Mouse (Mus musculus) embryo, embryonic 10.5 days (tissue): ENCODE data around the gene Uqcrq.

Experiments used
- DNase-seq: peaks from one replicate; pipeline ENCODE4 v3.0.0-alpha.2; 2015; ENCODE audit warnings: low spot score

Gene Uqcrq

DNA sequence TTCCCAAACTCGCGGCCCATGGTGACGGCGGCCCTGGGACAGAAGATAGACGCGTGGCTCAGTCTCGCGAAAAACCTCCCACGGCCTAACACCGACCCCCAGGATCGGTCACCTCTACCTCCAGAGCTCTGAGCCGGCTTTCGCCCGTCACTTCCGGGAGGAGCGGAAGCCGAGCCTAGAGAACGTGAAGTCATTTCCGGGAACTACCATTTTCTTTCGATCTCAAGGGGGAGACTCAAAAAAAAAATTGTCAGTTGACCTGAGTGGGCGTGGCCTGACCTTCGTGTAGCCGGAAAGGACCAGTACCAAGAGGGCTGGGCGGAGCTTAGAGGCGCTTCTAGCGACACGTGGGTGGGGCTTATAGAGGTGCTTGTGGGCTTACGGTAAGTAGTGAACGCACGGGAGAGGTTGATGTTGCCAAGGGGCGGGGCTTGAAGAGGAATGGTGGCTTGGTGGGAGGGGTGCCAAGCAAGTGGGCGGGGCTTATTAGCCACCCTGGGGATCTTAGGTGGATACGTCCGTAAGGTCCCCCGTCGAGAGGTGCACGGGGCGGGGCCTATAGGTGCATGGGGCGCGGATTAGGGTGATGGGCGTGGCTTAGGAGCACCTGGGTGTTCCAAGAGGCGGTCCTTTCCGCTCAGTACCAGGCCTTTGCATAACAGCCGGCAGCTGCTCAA, at the start of gene Uqcrq, which contains the start of gene Gdf9:
Uqcrq (minus strand) TSS at position 162 of the 677 bp plus-strand sequence.
Gdf9 (plus strand) TSS at position 354 of the 677 bp plus-strand sequence.
- DNase-seq, result peak; percentile 100

DNA sequence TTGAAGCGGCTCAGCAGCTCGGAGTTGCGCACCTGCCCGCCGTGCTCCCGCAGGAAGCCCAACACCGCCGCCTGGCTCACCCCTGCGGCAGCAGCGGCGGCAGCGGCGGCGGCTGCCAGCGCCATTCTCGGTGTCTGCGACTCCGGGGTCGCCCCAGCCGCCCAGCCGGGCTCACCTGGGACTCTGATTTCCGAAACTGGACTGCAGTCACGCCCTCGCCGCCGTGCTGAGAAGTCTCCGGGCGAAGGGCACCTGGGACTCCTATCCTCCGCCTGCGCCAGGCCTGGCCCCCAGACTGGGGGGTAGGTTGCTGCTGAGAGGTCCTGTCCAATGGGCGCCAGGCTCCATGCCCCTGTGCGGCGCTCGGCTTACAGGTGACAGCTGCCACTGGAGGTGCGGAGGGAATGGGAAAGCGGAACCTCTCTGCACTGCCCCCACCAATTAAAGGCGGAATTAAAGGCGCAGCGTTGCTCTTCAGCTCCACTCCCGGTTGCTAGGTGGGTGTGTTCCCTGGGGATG, 49.2 kb upstream of the Uqcrq start, which contains the start of the genes Gm9945 and Sowaha:
Gm9945 (plus strand) TSS at position 384 of the 519 bp plus-strand sequence.
Sowaha (minus strand) TSS at position 492 of the 519 bp plus-strand sequence.
- DNase-seq, result no peak

DNA sequence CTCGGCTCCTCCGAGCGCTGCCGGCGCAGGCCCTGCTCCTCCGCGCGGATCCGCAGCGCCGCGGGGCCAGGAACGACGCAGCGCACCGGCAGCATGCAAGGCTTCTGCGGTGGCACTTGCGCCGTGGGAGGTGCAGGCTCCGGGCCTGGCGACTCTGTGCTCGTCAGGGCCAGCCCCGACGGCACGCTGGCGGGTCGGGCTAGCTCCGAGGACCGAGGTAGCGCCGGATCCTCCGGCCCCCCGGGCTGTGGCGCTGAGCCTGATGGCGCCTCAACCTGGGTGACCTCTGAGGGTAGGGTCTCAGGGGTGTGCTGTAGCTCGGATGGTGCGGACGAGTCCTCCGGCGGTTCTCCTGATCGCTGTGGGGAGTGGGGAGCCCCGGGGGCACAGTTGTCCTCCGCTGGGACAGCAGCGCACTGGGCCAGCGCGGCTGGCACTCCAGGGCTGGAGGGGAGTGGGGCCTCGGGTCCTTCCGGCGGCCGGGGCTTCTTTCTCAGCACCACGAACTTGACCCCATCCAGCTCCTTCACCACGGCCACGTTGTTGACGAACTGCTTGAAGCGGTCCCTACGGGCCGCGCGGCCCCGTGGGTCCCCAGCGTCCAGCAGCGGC, 48.6 kb upstream of the Uqcrq start:
- DNase-seq, result no peak

DNA sequence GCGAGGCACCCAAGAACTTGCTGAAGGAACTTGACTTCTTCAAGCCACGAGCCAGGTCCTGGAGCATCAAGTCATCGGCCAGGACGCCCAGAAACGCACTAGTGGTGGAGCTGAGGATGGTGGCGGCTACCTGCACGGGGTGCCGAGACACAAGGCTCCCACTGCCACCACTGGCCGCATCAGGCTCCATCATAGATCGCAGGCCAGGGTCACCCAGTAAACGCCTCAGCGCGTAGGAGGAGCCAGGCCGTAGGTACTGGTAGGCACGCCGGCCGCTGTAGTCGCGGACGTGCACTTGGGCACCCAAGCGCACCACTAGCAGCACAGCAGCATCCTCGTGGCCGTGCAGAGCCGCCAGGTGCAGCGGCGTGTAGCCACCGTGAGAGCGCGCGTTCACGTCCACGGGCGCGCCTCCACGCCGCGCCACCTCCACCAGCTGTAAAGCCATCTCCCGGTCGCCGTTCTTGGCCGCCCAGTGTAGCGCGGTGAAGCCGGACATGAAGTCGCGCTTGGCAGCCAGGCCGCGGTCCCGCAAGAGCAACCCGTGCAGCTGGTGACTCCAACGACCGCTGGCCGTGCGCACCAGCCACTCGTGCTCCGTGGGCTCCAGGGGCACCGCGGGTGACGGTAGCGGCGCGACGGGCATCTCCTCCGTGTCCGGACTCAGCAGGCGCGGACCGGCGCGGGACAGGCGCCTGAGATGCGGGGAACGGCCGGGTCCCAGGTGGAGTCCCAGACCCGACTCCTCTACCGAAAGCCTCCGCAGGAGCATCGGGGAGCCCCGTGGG, 47.9 kb upstream of the Uqcrq start:
- DNase-seq, result no peak

DNA sequence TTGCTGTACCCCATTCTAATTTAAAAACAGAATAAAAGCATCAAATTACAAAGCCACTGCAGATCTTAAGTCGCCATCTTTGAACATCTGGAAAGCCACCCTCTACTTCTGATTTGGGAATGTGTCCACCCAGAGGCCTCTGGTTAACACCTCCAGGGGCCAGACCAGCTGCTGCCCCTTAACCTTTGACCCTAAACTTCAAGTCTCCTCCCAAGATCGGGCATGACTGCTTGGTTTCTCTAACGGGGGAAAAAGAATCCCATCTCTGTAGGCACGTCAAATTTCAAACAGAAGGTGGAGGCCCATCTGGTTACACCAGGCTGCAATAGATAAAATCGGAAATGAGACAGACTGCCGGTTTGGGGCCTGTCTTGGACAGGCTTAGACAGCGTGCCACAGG, 47.2 kb upstream of the Uqcrq start:
- DNase-seq, result peak; percentile 53

- DNase-seq, result no peak
These were observed 45.0 kb upstream of the Uqcrq start for GRCm38 (mm10) chr11:53475620-53476019.

GRCm38 (mm10) chr11:53472709-53473108, 42.1 kb upstream of the Uqcrq start:
- no peak for DNase-seq

DNA sequence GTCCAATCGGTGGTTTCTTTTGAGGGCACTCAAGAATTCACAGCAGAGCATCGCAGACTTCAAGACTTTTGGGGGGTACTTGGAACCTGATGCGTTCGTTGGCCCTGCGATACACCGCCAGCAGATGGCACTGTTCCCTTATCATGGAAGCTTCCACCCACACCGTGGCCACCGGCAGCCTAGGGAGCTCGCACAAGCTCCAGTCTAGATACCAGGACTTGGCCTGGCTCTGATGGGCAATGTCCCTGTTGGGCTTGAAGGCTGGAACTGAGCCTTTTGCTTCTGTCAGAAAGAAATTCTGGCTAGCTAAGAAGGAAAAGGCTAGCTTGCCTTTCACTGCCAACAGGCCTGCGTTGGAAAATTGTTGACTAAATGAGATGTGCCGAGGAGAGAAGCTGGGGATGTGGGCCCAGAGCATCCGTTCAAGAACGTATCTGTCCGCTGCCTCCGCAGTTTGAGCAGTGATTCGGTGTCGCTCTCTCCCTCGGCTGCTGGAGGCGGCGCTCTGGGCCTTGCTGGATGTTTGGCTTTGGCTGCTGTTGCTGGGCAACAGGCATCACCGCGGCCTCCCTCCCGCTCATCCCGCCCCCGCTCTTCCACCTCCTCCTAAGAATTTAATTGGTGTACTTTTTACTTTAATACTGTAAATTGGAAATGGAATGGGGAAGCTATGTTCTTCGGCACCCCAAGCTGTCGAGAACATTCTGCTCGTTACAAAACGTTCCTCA, 39.5 kb upstream of the Uqcrq start, which contains the start of gene Gm9837:
Gm9837 (minus strand) TSS at position 512 of the 728 bp plus-strand sequence.
- peak; percentile 97 for DNase-seq

- DNase-seq, result no peak
These were observed 38.8 kb upstream of the Uqcrq start for GRCm38 (mm10) chr11:53469294-53469967.

- DNase-seq, result peak; percentile 90
These were observed 35.8 kb upstream of the Uqcrq start for GRCm38 (mm10) chr11:53466231-53466971.

DNA sequence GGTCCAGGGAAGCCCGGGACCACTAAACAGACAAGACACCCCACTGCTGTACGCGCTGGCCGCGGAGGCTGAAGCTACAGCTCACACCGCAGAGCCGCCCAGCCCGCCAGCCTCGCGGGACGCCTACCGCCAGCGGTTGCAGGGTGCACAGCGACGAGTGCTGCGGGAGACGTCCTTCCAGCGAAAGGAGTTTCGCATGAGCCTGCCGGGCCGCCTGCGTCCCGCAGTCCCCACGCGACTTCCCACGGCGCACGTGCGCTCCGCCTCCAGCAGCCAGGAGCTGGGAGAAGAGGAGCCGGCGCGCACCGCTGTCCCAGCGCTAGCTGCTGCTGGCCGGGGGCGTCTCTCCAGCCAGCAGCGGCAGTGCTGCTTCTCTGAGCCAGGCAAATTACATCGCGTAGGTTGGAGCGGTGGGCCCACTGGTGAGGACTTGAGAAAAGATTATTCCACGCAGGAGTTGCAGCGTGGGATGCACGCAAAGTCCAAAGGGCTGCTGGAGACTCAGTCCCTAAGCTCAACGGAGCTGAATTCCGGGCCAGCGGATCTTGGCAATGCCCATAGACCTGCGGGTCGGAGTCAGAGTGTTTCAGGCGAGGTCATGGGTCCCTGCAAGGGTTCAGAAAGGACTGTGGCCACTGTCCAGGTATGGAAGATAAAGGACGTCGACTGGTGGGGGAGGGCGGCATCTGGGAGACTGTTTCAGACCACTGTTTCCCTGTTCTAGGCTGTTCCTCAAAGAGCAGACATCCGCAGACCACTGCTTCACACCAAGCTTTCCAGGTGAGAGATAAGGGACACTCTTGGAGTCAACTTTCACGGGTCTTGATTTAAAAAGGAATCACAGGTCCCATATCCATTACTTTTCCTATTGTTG, 33.2 kb upstream of the Uqcrq start:
- peak; percentile 52 for DNase-seq

DNA sequence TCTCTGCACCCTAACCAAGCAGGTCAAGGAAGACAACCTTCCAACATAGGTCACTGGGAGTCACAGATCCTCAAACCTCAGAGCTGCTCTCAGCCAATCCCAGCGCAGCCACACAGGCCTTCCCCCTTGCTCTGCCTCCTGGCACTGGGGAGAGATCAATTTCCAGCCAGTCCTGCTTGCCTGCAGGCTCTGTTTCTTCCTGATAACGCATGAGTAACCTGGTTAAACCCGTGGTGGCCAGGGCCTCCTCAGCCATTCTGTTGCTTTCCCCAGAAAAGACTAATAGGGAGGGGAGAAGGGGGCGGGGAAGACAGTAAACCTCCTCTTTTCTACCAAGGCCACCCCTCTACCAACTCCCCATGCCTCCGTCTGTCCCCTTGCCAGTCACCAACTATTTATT, 31.1 kb upstream of the Uqcrq start:
- DNase-seq, result no peak

DNA sequence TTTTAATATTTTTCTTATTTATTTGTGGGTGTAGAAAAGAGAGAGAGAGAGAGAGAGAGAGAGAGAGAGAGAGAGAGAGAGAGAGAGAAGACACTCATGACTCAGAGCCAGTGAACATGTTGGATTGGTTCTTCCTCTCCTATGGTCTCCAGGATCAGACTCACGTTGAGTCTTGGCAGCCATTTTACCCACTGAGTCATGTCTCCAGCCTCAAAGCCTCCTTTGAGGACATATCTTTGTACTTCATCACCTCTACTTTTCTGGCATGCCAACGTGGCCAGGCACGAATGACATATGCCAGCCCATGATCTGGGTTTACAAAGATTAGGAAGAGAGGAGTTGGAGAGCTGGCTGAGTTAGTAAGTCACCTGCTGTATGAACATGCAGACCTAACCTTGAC, 29.6 kb upstream of the Uqcrq start:
- no peak for DNase-seq

GRCm38 (mm10) chr11:53458996-53459395, 28.4 kb upstream of the Uqcrq start:
- DNase-seq, result no peak

DNA sequence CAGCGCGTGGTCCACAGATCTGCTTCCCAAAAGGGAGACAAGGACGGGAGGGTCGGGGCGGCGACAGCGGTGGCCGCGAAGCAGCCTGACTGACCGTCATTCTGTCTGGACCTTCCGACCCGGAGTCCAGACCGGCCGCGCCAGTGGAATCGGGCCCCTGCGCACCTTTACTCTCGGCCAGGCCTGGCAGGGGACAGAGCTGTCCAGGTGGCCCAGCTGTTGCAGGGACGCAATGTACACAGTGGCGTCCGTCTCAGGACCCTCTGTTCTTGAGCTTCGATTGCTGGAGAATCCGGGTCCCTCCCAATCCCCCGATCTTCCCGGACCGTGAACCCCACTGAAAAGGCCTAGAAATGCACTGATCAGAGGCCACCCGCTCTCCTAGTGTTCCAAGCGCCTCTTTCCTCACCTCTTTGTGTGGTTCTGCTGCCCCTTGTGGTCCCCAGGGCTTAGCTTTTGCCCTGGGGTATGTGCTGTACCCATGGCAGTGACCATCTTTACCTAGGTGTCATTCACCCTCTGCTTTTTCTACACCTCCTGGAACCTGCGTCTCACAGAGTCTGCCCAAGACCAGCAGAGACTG, 26.8 kb upstream of the Uqcrq start:
- DNase-seq, result peak; percentile 55

- peak; percentile 76 for DNase-seq
These were observed 26.1 kb upstream of the Uqcrq start, which contains the start of the genes Gm10447 and Shroom1 for GRCm38 (mm10) chr11:53456474-53457371. Gene Gm10447 (minus strand): TSS chr11:53457110. Gene Shroom1 (plus strand): TSS chr11:53457205.

DNA sequence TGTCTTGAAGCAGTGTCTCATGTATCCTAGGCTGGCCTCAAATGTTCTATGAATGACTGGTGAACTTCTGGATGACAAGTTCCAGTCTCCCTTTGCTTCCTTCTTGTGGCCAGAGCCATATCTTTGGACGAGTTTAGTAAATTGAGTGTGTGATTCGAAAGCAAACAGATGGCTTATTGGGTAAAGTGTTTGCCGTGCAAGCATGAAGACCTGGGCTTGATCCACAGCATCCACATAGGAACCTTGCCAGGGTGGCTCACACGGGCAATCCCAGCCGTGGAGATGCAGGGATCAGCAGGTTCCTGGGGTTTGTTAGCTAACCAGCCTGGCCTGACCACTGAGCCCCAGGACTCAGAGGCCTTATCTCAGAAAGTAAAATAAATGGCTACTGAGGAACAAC, 22.4 kb upstream of the Uqcrq start:
- DNase-seq, result no peak

- no peak for DNase-seq
These were observed 21.8 kb upstream of the Uqcrq start for GRCm38 (mm10) chr11:53452396-53452795.
